Mouse (Mus musculus) liver, embryonic 14.5 days (tissue): ENCODE measurements at regions not wholly inside any gene's neighbourhood (a gene's known extent, or its start where the extent isn't known, plus 50 kb on each side); places are given as distances from the start of the nearest gene placed in this dataset.

Source experiments
- CTCF ChIP-seq: IDR thresholded peaks from 2 replicates; pipeline ENCODE4 v1.5.1; 2016; ENCODE audit warnings: antibody characterized with exemption, low read depth, control low read depth
- EP300 ChIP-seq: IDR thresholded peaks from 2 replicates; pipeline ENCODE4 v1.6.1; 2016; ENCODE audit warnings: antibody characterized with exemption, low read depth

GRCm38 (mm10) chr11:38543893-38544292 lies 1308.1 kb upstream of the Tenm2 start:
- TF ChIP-seq CTCF (peak; percentile 12; the same call in 1 of the 2 replicates), EP300 (no peak)
